ENCODE assay signal across 7 mouse cellular contexts in the genomic region with DNA sequence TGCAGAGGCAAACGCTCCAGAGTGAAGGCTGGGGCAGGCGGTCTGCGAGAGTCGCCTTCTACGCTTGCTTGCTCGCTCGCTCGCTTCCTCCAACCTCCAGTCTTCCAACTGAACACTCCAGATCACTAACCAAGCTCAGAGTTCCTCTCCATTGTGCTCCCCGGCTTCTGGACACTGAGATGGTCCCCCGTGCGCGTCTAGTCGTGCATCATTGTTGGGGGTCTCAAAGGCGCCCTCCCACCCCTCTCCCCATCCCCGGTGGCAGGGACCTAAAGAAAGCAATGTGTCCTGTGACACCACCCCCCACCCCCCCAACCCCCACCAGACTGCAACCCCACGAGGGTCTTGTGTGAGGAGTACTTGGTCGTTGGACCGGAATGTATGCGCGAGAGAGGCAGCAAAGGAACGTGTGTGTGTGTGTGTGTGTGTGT. TPM values are rescaled to one million over a fixed set of nuclear protein-coding genes. Genes with fewer than 3 reads are reported as not detected.
A peak's percentile ranks its signal among the peaks of the same experiment; 100 is the strongest.
DNase-seq lines count a peak whose midpoint lies in the region; ATAC-seq and TF ChIP-seq lines count a peak whose summit lies in the region.

No protein-coding gene starts in this region.

- ATAC-seq in heart, embryonic 15.5 days (replicated peaks; ENCODE audit: insufficient number of reproducible peaks, insufficient read depth, low FRiP score, low read depth) = no peak
- 0 out of 2 replicates have a peak, but pooled peaks have one; percentile 2 for ATAC-seq in liver, embryonic 12.5 days
- ATAC-seq in stomach, embryonic 15.5 days (ENCODE audit: insufficient read depth, low FRiP score, low read depth) = no peak; the same call in 1 of the 2 replicates

- H3K9ac ChIP-seq in heart, embryonic 15.5 days = peak overlapping the region; percentile 68; the same call in 1 of the 2 replicates
- H3K9ac ChIP-seq in liver, embryonic 12.5 days = no peak overlapping the region
- no peak overlapping the region for H3K9ac ChIP-seq in stomach, embryonic 15.5 days

- H3K27me3 ChIP-seq in heart, embryonic 15.5 days = peaks cover 10% of the 10 kb centered on the region
- peaks cover 61% of the 10 kb centered on the region for H3K27me3 ChIP-seq in liver, embryonic 12.5 days (replicated peaks)
- H3K27me3 ChIP-seq in stomach, embryonic 15.5 days (replicated peaks) = 0 out of 2 replicates have a peak, but pooled peaks cover 5% of the 10 kb centered on the region

- H3K4me2 ChIP-seq in heart, embryonic 15.5 days = peak overlapping the region; percentile 97
- H3K4me2 ChIP-seq in liver, embryonic 12.5 days = peak overlapping the region; percentile 80
- H3K4me2 ChIP-seq in stomach, embryonic 15.5 days = peak overlapping the region; percentile 97

- peaks cover 4% of the 10 kb centered on the region; the same call in 1 of the 2 replicates for H3K4me1 ChIP-seq in lung, adult 2 months (ENCODE audit: control insufficient read depth, insufficient read depth, low read length)
- peaks cover 5% of the 10 kb centered on the region; the same call in 1 of the 2 replicates for H3K4me1 ChIP-seq in brown adipose tissue, adult 24 weeks (ENCODE audit: control insufficient read depth, insufficient read depth, insufficient read length, low read length)
- peaks cover 13% of the 10 kb centered on the region for H3K4me1 ChIP-seq in heart, embryonic 15.5 days (replicated peaks)
- H3K4me1 ChIP-seq in liver, embryonic 12.5 days = peaks cover 18% of the 10 kb centered on the region; the same call in 1 of the 2 replicates
- peaks cover 18% of the 10 kb centered on the region; the same call in 1 of the 2 replicates for H3K4me1 ChIP-seq in stomach, embryonic 15.5 days

- TF ChIP-seq CTCF in lung, adult 2 months (IDR thresholded peaks at IDR 0.05; ENCODE audit: insufficient read depth, low read length) = no peak

- H3K27ac ChIP-seq in brown adipose tissue, adult 24 weeks (replicated peaks; ENCODE audit: low read depth, low read length) = no peak overlapping the region
- H3K27ac ChIP-seq in heart, embryonic 15.5 days = no peak overlapping the region
- no peak overlapping the region for H3K27ac ChIP-seq in liver, embryonic 12.5 days
- peak overlapping the region; percentile 67 for H3K27ac ChIP-seq in stomach, embryonic 15.5 days

- DNase-seq in lung, adult 2 months = no peak
- no peak for DNase-seq in lung, postnatal 36 days
- no peak for DNase-seq in cerebellum, adult 9-11 months

- 19% methylated on average over 21 of the region's 21 CpGs for WGBS in lung, adult 2 months
- 5% methylated on average over 21 of the region's 21 CpGs for WGBS in heart, embryonic 15.5 days
- 9% methylated on average over 19 of the region's 21 CpGs for WGBS in liver, embryonic 12.5 days (ENCODE audit: insufficient replicate concordance)
- 7% methylated on average over 18 of the region's 21 CpGs for WGBS in stomach, embryonic 15.5 days

- no peaks in the 10 kb centered on the region for H3K36me3 ChIP-seq in heart, embryonic 15.5 days
- H3K36me3 ChIP-seq in liver, embryonic 12.5 days = no peaks in the 10 kb centered on the region
- no peaks in the 10 kb centered on the region for H3K36me3 ChIP-seq in stomach, embryonic 15.5 days

- no peaks in the 10 kb centered on the region for H3K9me3 ChIP-seq in heart, embryonic 15.5 days (replicated peaks)
- no peaks in the 10 kb centered on the region for H3K9me3 ChIP-seq in liver, embryonic 12.5 days (replicated peaks)
- H3K9me3 ChIP-seq in stomach, embryonic 15.5 days = no peaks in the 10 kb centered on the region

- TF ChIP-seq POLR2A in lung, adult 2 months (IDR thresholded peaks at IDR 0.05; ENCODE audit: borderline replicate concordance, extremely low read depth, low read depth, low read length) = no peak

- H3K4me3 ChIP-seq in lung, adult 2 months (replicated peaks; ENCODE audit: extremely low read depth, low read depth, low read length) = peak overlapping the region; percentile 67
- H3K4me3 ChIP-seq in brown adipose tissue, adult 24 weeks (ENCODE audit: insufficient read depth, low read depth, low read length) = peak overlapping the region; percentile 60
- peak overlapping the region; percentile 78 for H3K4me3 ChIP-seq in heart, embryonic 15.5 days
- H3K4me3 ChIP-seq in liver, embryonic 12.5 days = peak overlapping the region; percentile 56
- H3K4me3 ChIP-seq in stomach, embryonic 15.5 days (replicated peaks) = peak overlapping the region; percentile 68

RNA-seq across cellular contexts. Expression of gene Ndnf, which starts 0.4 kb away (rescaled TPM):
- 23.0 and 43.8 TPM in 2 replicates for polyA plus RNA-seq in lung, adult 2 months (2012; rRNA removed)
- polyA plus RNA-seq in brown adipose tissue, adult 24 weeks (2012; ENCODE audit: insufficient read depth, insufficient read length, missing spikeins) = 0.67 TPM in 1 of 2 replicates, not detected in the other
- polyA plus RNA-seq in heart, embryonic 15.5 days (2015; fragmentation: Nextera tagmentation; extraction: Ambion mirVana) = 2.5 and 5.0 TPM in 2 replicates
- polyA plus RNA-seq in liver, embryonic 12.5 days (2016; fragmentation: Nextera tagmentation; extraction: Ambion mirVana) = 0.08 and 0.17 TPM in 2 replicates
- polyA plus RNA-seq in stomach, embryonic 15.5 days (2015; fragmentation: Nextera tagmentation; extraction: Ambion mirVana) = 3.9 and 4.1 TPM in 2 replicates
